Mouse (Mus musculus) spleen, embryonic (tissue): ENCODE results near the gene Cdc123.

ENCODE experiments used
- CTCF ChIA-PET: fragments of 350-600 bp; sonication (Branson Sonifier 250); formaldehyde crosslinking; loops from one replicate; lab custom pipeline; 2022; lab: Charles Lee

Gene Cdc123

GRCm38 (mm10) chr2:5844873-5845631, at the start of gene Cdc123, which contains the start of gene Nudt5:
Cdc123 (minus strand) TSS chr2:5845164.
Nudt5 (plus strand) TSS chr2:5845019.
- CTCF ChIA-PET = interaction anchor here (1.0 to 1.5 kb wide), 2 partner anchors 40 to 131 kb away, joined by 3 to 7 read pairs; partner anchors contain the start of gene Camk1d

GRCm38 (mm10) chr2:5894296-5894695, 49.3 kb upstream of the Cdc123 start:
- CTCF ChIA-PET = interaction anchor here (0.7 kb wide), 1 partner anchor 14 kb away, joined by 3 read pairs; no protein-coding TSS in a partner anchor

GRCm38 (mm10) chr2:5889412-5889811, 44.4 kb upstream of the Cdc123 start:
- CTCF ChIA-PET = interaction anchor here (0.6 kb wide), 2 partner anchors 18 to 49 kb away, joined by 3 read pairs; no protein-coding TSS in a partner anchor

- CTCF ChIA-PET = interaction anchor here (0.6 kb wide), 1 partner anchor 18 kb away, joined by 3 read pairs; no protein-coding TSS in a partner anchor
These were observed 43.9 kb upstream of the Cdc123 start for GRCm38 (mm10) chr2:5888865-5889264.

DNA sequence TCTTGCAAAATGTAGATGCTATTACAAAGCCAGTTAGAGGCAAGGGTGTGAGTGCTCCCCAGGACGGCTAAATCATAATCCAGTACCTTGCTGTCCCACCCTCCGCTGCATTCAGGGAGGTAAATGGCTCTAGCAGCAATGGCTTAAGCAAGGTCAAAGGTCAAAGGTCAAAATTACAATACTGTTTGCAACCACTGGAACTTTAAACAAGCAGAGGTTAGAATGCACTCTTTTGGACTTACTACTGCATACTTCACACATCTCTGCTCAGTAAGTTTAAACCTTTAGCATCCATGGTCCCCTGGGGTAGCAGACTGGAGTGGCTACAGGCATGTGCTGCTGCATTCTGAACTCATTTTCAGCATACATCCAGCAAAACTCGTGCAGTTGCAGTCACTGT, 32.5 kb upstream of the Cdc123 start:
- CTCF ChIA-PET = interaction anchor here (0.6 kb wide), 1 partner anchor 617 kb away, joined by 4 read pairs; no protein-coding TSS in a partner anchor

GRCm38 (mm10) chr2:5869746-5870145, 24.8 kb upstream of the Cdc123 start:
- CTCF ChIA-PET = no interaction called here

DNA sequence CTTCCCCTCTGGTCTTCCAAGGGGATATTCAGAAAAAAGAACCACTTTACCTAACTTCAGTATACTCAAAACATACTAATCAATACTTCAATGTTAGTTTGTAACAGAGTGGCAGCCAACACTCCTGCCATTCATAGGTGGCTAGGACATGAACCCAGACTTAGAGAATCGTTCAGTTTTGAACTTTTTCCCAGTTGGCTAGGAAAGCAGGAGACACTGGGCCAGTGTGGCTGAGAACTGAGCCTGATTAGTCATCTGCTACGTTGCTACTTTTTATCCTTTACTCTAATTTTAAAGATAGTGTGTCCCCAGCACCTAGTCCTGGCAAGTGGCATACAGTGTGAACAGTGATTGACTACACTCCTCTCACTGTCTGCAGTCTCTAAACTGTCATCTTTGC, 22.7 kb upstream of the Cdc123 start:
- CTCF ChIA-PET = interaction anchor here (0.6 kb wide), 1 partner anchor 52 kb away, joined by 4 read pairs; no protein-coding TSS in a partner anchor

DNA sequence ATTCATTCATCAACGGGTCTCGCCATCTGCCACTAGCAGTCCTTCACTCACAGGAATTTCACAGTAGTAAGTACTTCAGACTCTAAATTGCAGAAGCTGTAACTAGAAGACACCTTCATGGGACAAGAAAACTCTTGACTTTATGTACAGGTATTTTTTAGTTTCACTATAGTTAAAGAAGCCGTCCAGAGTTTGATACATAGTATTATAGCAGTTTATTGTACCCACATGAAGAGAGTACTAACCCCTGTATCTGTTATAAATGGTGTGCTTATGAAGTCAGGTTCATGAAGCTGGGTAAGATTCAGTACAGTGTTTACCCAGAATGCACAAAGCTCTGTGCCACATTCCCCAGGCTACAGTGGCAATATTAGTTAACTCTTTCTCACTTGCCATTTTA, 17.9 kb upstream of the Cdc123 start, which contains the start of gene Gm13199:
Gm13199 (minus strand) TSS at position 101 of the 400 bp plus-strand sequence.
- CTCF ChIA-PET = interaction anchor here (0.6 kb wide), 1 partner anchor 42 kb away, joined by 3 read pairs; no protein-coding TSS in a partner anchor

GRCm38 (mm10) chr2:5851866-5852265, 6.9 kb upstream of the Cdc123 start:
- CTCF ChIA-PET = interaction anchor here (0.6 kb wide), 1 partner anchor 432 kb away, joined by 8 read pairs; no protein-coding TSS in a partner anchor

DNA sequence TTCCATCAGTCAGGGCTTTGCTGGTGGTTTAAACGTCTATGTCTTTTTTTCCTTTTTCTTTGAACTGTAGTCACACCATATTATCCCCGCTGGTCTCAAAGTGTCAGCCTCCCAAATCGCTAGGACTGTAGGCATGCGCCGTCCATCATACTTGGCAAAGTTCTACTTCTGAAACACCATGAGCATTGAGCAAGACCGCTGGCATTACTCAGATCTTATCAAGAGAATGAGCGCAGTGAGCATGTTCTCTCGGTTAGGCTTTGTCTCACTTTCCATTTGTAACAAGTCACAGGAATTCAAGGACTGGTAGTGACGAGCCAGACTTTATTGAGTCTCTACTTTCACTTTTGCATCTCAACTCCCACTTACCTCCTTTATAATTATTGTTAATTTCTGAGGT, 6.2 kb upstream of the Cdc123 start:
- CTCF ChIA-PET = no interaction called here

DNA sequence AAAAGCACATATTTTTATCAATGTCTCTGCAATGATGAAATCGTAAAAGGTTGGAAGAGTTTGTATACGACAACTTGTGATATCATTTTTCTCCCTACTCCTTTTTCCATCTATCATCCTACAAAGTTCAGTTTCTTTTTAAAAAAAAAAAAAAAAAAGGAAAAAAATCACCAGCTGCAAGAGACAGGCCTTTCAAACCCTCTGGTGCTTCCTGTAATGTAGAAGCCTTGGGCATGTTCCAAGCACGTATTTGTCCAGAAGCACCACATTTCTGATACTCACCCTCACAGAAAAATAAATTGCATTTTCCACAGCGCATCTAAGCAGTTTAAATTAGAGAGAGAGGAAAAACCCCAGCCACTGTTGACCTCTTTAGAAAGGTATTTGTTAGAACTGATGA, 862 bp upstream of the Cdc123 start:
- CTCF ChIA-PET = no interaction called here

- CTCF ChIA-PET = interaction anchor here (1.0 to 1.5 kb wide), 2 partner anchors 40 to 130 kb away, joined by 3 to 7 read pairs; partner anchors contain the start of gene Camk1d
These were observed 637 bp downstream of the Cdc123 start for GRCm38 (mm10) chr2:5844181-5844872.

- CTCF ChIA-PET = interaction anchor here (0.5 kb wide), 1 partner anchor 49 kb away, joined by 3 read pairs; no protein-coding TSS in a partner anchor
These were observed 4.1 kb downstream of the Cdc123 start for GRCm38 (mm10) chr2:5840815-5841214.

GRCm38 (mm10) chr2:5825265-5825913, 19.6 kb downstream of the Cdc123 start:
- CTCF ChIA-PET = interaction anchor here (0.6 kb wide), 1 partner anchor 361 kb away, joined by 4 read pairs; no protein-coding TSS in a partner anchor

- CTCF ChIA-PET = interaction anchor here (0.6 kb wide), 3 partner anchors 74 to 496 kb away, joined by 3 to 6 read pairs (median 4); no protein-coding TSS in a partner anchor
These were observed 20.3 kb downstream of the Cdc123 start for GRCm38 (mm10) chr2:5824685-5825084.

DNA sequence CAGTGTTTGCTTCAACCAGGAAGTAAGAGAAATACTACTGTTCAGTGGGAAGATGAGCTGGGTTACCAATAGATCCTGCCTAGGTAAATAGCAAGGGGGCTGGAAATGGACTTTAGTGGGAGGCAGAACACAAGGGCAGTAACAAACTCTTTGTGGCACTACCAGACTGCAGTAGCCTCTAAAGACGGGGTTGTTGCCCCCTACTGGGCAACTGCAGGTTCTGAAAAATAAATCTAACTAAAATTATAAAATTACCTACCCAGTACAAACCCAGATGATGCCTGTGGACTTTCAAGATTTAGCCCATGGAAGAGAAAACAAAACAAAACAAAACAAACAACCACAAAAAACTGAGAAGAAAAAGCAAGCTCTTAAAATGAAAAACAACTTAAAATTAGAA, 20.8 kb downstream of the Cdc123 start:
- CTCF ChIA-PET = interaction anchor here (0.6 kb wide), 3 partner anchors 75 to 497 kb away, joined by 3 to 6 read pairs (median 4); no protein-coding TSS in a partner anchor

- CTCF ChIA-PET = no interaction called here
These were observed 22.5 kb downstream of the Cdc123 start for GRCm38 (mm10) chr2:5822449-5822848.

DNA sequence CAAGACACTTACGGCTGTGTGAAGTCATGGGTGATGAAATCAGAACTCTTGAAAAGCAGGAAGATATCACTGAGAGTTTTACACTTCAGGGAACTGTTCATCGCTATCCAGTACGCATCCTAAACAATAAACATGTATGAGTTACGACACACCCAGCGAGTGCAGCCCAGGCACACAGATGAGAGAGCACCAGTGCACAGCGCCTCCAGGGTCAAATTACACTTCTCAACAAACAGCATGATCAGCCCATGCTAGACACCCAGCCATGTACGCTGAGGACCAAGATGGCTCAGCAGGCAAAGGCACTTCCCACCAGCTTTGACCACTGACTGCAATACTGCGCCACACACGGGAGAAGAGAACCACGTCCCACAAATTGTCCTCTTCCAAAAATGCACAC, 23.7 kb downstream of the Cdc123 start:
- CTCF ChIA-PET = no interaction called here

GRCm38 (mm10) chr2:5811235-5811782, 33.7 kb downstream of the Cdc123 start:
- CTCF ChIA-PET = no interaction called here

DNA sequence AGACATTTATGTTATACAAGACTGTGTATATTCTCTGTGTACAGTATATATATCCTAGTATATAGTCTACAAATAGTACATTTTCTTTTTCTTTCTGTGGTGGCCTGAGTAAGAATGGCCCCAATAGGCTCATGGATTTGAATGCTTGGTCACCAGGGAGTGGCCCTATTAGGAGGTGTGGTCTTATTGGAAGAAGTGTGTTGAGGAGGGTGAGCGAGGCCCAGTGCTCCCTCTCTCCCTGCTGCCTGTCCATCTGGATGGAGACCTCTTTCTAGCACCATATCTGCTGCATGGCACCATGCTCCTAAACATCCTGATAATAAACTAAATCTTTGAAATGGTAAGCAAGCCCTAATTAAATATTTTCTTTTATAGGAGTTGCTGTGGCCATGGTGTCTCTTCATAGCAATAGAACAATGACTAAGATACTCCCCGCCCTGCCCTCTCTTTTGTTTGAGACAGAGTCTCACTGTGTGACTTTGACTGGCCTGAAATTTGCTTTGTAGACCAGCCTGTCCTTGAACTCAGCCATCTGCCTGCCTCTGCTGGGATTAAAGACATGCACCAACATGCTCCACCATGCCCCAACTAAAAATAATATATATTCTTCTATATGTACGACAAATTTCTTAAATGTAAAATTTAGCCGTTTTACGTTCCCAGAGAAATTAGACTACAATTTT, 34.8 kb downstream of the Cdc123 start:
- CTCF ChIA-PET = no interaction called here
